Mouse (Mus musculus): Measurements from ENCODE around the gene Ano1. TPM values are rescaled to one million over a fixed set of nuclear protein-coding genes. Genes with fewer than 3 reads are reported as not detected.

Ano1 gene
- polyA plus RNA-seq, 1 experiment: 6.9 TPM

- no peak for DNase-seq (ENCODE audit: low read depth, low spot score)
Observed at GRCm38 (mm10) chr7:144731182-144731896, 20.4 kb downstream of the Ano1 start.

GRCm38 (mm10) chr7:144724283-144724682 is 27.5 kb downstream of the Ano1 start:
- no peak for DNase-seq (ENCODE audit: low read depth, low spot score)
- WGBS: 10% methylated on average over 1 of the region's 1 CpGs

More at GRCm38 (mm10) chr7:144731182-144731896, 20.4 kb downstream of the Ano1 start:
- WGBS: 46% methylated on average over 9 of the region's 9 CpGs

- DNase-seq (ENCODE audit: low read depth, low spot score): no peak
- 67% methylated on average over 4 of the region's 4 CpGs for WGBS
Observed at GRCm38 (mm10) chr7:144719956-144720355, 31.8 kb downstream of the Ano1 start.

GRCm38 (mm10) chr7:144717736-144718135 is 34.0 kb downstream of the Ano1 start:
- no peak for DNase-seq (ENCODE audit: low read depth, low spot score)
- 92% methylated on average over 5 of the region's 5 CpGs for WGBS

- DNase-seq (ENCODE audit: low read depth, low spot score): no peak
- WGBS: 74% methylated on average over 9 of the region's 9 CpGs
Observed at GRCm38 (mm10) chr7:144697870-144698269, 53.9 kb downstream of the Ano1 start.

GRCm38 (mm10) chr7:144696764-144697704 is 54.7 kb downstream of the Ano1 start:
- WGBS: 68% methylated on average over 7 of the region's 7 CpGs
- DNase-seq (ENCODE audit: low read depth, low spot score): peak; percentile 14

GRCm38 (mm10) chr7:144689855-144690254 is 61.9 kb downstream of the Ano1 start:
- WGBS: 64% methylated on average over 2 of the region's 2 CpGs
- no peak for DNase-seq (ENCODE audit: low read depth, low spot score)

GRCm38 (mm10) chr7:144689136-144689535 is 62.6 kb downstream of the Ano1 start:
- DNase-seq (ENCODE audit: low read depth, low spot score): no peak
- 48% methylated on average over 7 of the region's 7 CpGs for WGBS

- DNase-seq (ENCODE audit: low read depth, low spot score): no peak
- 96% methylated on average over 2 of the region's 2 CpGs for WGBS
Observed at GRCm38 (mm10) chr7:144687663-144688381, 64.0 kb downstream of the Ano1 start.

- no peak for DNase-seq (ENCODE audit: low read depth, low spot score)
- 32% methylated on average over 4 of the region's 4 CpGs for WGBS
Observed at GRCm38 (mm10) chr7:144684947-144685346, 66.8 kb downstream of the Ano1 start.

- WGBS: 31% methylated on average over 5 of the region's 5 CpGs
- DNase-seq (ENCODE audit: low read depth, low spot score): no peak
Observed at GRCm38 (mm10) chr7:144684467-144684866, 67.3 kb downstream of the Ano1 start.

GRCm38 (mm10) chr7:144680096-144680495 is 71.7 kb downstream of the Ano1 start:
- no peak for DNase-seq (ENCODE audit: low read depth, low spot score)
- WGBS: 60% methylated on average over 5 of the region's 5 CpGs

- no peak for DNase-seq (ENCODE audit: low read depth, low spot score)
- 6% methylated on average over 68 of the region's 68 CpGs for WGBS
Observed at GRCm38 (mm10) chr7:144678241-144679030, 73.3 kb downstream of the Ano1 start.

GRCm38 (mm10) chr7:144677341-144678086 is 74.3 kb downstream of the Ano1 start:
- DNase-seq (ENCODE audit: low read depth, low spot score): no peak
- 67% methylated on average over 12 of the region's 12 CpGs for WGBS

GRCm38 (mm10) chr7:144675632-144676031 is 76.1 kb downstream of the Ano1 start:
- DNase-seq (ENCODE audit: low read depth, low spot score): no peak
- 93% methylated on average over 8 of the region's 8 CpGs for WGBS

GRCm38 (mm10) chr7:144669895-144670294 is 81.9 kb downstream of the Ano1 start:
- DNase-seq (ENCODE audit: low read depth, low spot score): no peak
- 100% methylated on average over 2 of the region's 2 CpGs for WGBS

- DNase-seq (ENCODE audit: low read depth, low spot score): no peak
Observed at GRCm38 (mm10) chr7:144668603-144669278, 83.0 kb downstream of the Ano1 start.

GRCm38 (mm10) chr7:144667091-144667490 is 84.7 kb downstream of the Ano1 start:
- no peak for DNase-seq (ENCODE audit: low read depth, low spot score)
- 95% methylated on average over 6 of the region's 6 CpGs for WGBS

More at GRCm38 (mm10) chr7:144668603-144669278, 83.0 kb downstream of the Ano1 start:
- 15% methylated on average over 7 of the region's 7 CpGs for WGBS
